Mouse (Mus musculus) midbrain, embryonic 15.5 days (tissue): ENCODE data around the gene Nek8. TPM values are rescaled to one million over a fixed set of nuclear protein-coding genes. Genes with fewer than 3 reads are reported as not detected.
A peak's percentile ranks its signal among the peaks of the same experiment; 100 is the strongest.

Source experiments
- ATAC-seq: fragments of 200-750 bp; cut with Nextera tagmentation; replicated peaks from 2 replicates; pipeline ENCODE4 v1.8.0; 2017; ENCODE audit warnings: moderate TSS enrichment
- H3K27ac ChIP-seq: fragments of 300-500 bp; sonication (generic); 2 replicates; pipeline ENCODE4 v1.5.1; 2015; ENCODE audit warnings: mild to moderate bottlenecking, inconsistent platforms
- H3K27me3 ChIP-seq: fragments of 300-500 bp; sonication (generic); replicated peaks from 2 replicates; pipeline ENCODE4 v1.6.1; 2015; ENCODE audit warnings: inconsistent platforms
- H3K36me3 ChIP-seq: fragments of 300-500 bp; sonication (generic); replicated peaks from 2 replicates; pipeline ENCODE4 v1.6.1; 2015; ENCODE audit warnings: inconsistent platforms
- H3K4me1 ChIP-seq: fragments of 300-500 bp; sonication (generic); 2 replicates; pipeline ENCODE4 v1.6.1; 2015; ENCODE audit warnings: inconsistent platforms
- H3K4me2 ChIP-seq: fragments of 300-500 bp; sonication (generic); 2 replicates; pipeline ENCODE4 v1.6.1; 2015; ENCODE audit warnings: inconsistent platforms, mild to moderate bottlenecking, moderate library complexity
- H3K4me3 ChIP-seq: fragments of 300-500 bp; sonication (generic); 2 replicates; pipeline ENCODE4 v1.5.1; 2015; ENCODE audit warnings: mild to moderate bottlenecking, inconsistent platforms
- H3K9ac ChIP-seq: fragments of 300-500 bp; sonication (generic); 2 replicates; pipeline ENCODE4 v1.6.1; 2015; ENCODE audit warnings: mild to moderate bottlenecking, inconsistent platforms
- H3K9me3 ChIP-seq: fragments of 300-500 bp; sonication (generic); 2 replicates; pipeline ENCODE4 v1.6.1; 2016; ENCODE audit warnings: inconsistent platforms
- WGBS: fragments of 180-500 bp; shearing (Covaris S2); methylation state at CpG from one replicate; pipeline ENCODE4 v1.1.7; 2015; ENCODE audit warnings: mixed read lengths; 5-methylcytosine and 5-hydroxymethylcytosine counted together
- polyA plus RNA-seq: library from polyadenylated mRNA; unstranded; fragments of >200 nt; fragmentation: Nextera tagmentation; extraction: Ambion mirVana; gene quantifications from 2 replicates; pipeline ENCODE4 v1.2.1, GENCODE M21; 2015

The Nek8 gene
- polyA plus RNA-seq, 1 experiment from 2014 or later, result 6.5 TPM

- no peak for ATAC-seq
- Histone ChIP-seq H3K9me3 (no peaks in the 10 kb centered on the region), H3K4me1 (peaks cover 40% of the 10 kb centered on the region), H3K9ac (0 out of 2 replicates have a peak overlapping the region, but pooled peaks have one; percentile 95), H3K4me3 (peak overlapping the region; percentile 69), H3K27ac (peak overlapping the region; percentile 92), H3K36me3 (peaks cover 24% of the 10 kb centered on the region), H3K4me2 (peak overlapping the region; percentile 72), H3K27me3 (no peaks in the 10 kb centered on the region)
- 32% methylated on average over 6 of the region's 6 CpGs for WGBS
Observed at GRCm38 (mm10) chr11:78162504-78162903, 14.0 kb downstream of the Nek8 start.

- Histone ChIP-seq H3K36me3 (peaks cover 24% of the 10 kb centered on the region), H3K9ac (no peak overlapping the region), H3K27ac (peak overlapping the region; percentile 92), H3K27me3 (no peaks in the 10 kb centered on the region), H3K4me3 (0 out of 2 replicates have a peak overlapping the region, but pooled peaks have one; percentile 69), H3K4me2 (peak overlapping the region; percentile 72; the same call in 1 of the 2 replicates), H3K9me3 (no peaks in the 10 kb centered on the region), H3K4me1 (peaks cover 40% of the 10 kb centered on the region)
- 68% methylated on average over 4 of the region's 4 CpGs for WGBS
- no peak for ATAC-seq
Observed at GRCm38 (mm10) chr11:78161968-78162367, 14.5 kb downstream of the Nek8 start.

GRCm38 (mm10) chr11:78161169-78161568 is 15.3 kb downstream of the Nek8 start:
- WGBS, result 87% methylated on average over 14 of the region's 14 CpGs
- Histone ChIP-seq H3K36me3 (peaks cover 27% of the 10 kb centered on the region), H3K4me2 (no peak overlapping the region), H3K9me3 (no peaks in the 10 kb centered on the region), H3K9ac (no peak overlapping the region), H3K27ac (no peak overlapping the region), H3K4me1 (peaks cover 38% of the 10 kb centered on the region), H3K27me3 (no peaks in the 10 kb centered on the region), H3K4me3 (no peak overlapping the region)
- ATAC-seq, result no peak

GRCm38 (mm10) chr11:78160675-78161074 is 15.8 kb downstream of the Nek8 start:
- WGBS, result 87% methylated on average over 3 of the region's 3 CpGs
- H3K4me2 ChIP-seq, result no peak overlapping the region
- no peak overlapping the region for H3K4me3 ChIP-seq
- H3K36me3 ChIP-seq, result peaks cover 29% of the 10 kb centered on the region
- no peak overlapping the region for H3K9ac ChIP-seq
- H3K27ac ChIP-seq, result peak overlapping the region; percentile 23; the same call in 1 of the 2 replicates
- H3K9me3 ChIP-seq, result no peaks in the 10 kb centered on the region
- H3K27me3 ChIP-seq, result no peaks in the 10 kb centered on the region
- no peak for ATAC-seq
- peaks cover 33% of the 10 kb centered on the region for H3K4me1 ChIP-seq

- 88% methylated on average over 18 of the region's 18 CpGs for WGBS
- H3K27ac ChIP-seq, result no peak overlapping the region; the same call in 1 of the 2 replicates
Observed at GRCm38 (mm10) chr11:78160171-78160570, 16.3 kb downstream of the Nek8 start.

GRCm38 (mm10) chr11:78159557-78159956 is 16.9 kb downstream of the Nek8 start:
- Histone ChIP-seq H3K36me3 (peaks cover 36% of the 10 kb centered on the region), H3K27ac (no peak overlapping the region), H3K4me1 (peaks cover 32% of the 10 kb centered on the region), H3K27me3 (no peaks in the 10 kb centered on the region), H3K4me2 (no peak overlapping the region), H3K4me3 (no peak overlapping the region), H3K9me3 (no peaks in the 10 kb centered on the region), H3K9ac (no peak overlapping the region)
- 0 out of 2 replicates have a peak, but pooled peaks have one; percentile 5 for ATAC-seq
- 84% methylated on average over 7 of the region's 7 CpGs for WGBS

More at GRCm38 (mm10) chr11:78160171-78160570, 16.3 kb downstream of the Nek8 start:
- Histone ChIP-seq H3K9me3 (no peaks in the 10 kb centered on the region), H3K27me3 (no peaks in the 10 kb centered on the region), H3K4me3 (no peak overlapping the region), H3K36me3 (peaks cover 30% of the 10 kb centered on the region), H3K4me1 (peaks cover 32% of the 10 kb centered on the region), H3K4me2 (no peak overlapping the region), H3K9ac (no peak overlapping the region)
- ATAC-seq, result no peak

- Histone ChIP-seq H3K27me3 (no peaks in the 10 kb centered on the region), H3K4me3 (no peak overlapping the region), H3K4me2 (no peak overlapping the region), H3K9ac (no peak overlapping the region), H3K9me3 (no peaks in the 10 kb centered on the region), H3K4me1 (peaks cover 32% of the 10 kb centered on the region), H3K36me3 (peaks cover 39% of the 10 kb centered on the region), H3K27ac (no peak overlapping the region)
- 38% methylated on average over 2 of the region's 2 CpGs for WGBS
- ATAC-seq, result peak; percentile 38
Observed at GRCm38 (mm10) chr11:78159096-78159495, 17.4 kb downstream of the Nek8 start.

- H3K4me3 ChIP-seq, result no peak overlapping the region
- no peak for ATAC-seq
- no peaks in the 10 kb centered on the region for H3K9me3 ChIP-seq
- no peaks in the 10 kb centered on the region for H3K27me3 ChIP-seq
- no peak overlapping the region for H3K9ac ChIP-seq
- H3K4me2 ChIP-seq, result no peak overlapping the region
- H3K27ac ChIP-seq, result no peak overlapping the region
- H3K36me3 ChIP-seq, result peaks cover 39% of the 10 kb centered on the region
- H3K4me1 ChIP-seq, result peaks cover 24% of the 10 kb centered on the region
- 68% methylated on average over 6 of the region's 6 CpGs for WGBS
Observed at GRCm38 (mm10) chr11:78156156-78156699, 20.2 kb downstream of the Nek8 start.

- Histone ChIP-seq H3K4me2 (no peak overlapping the region), H3K4me3 (no peak overlapping the region), H3K4me1 (peaks cover 24% of the 10 kb centered on the region), H3K27me3 (no peaks in the 10 kb centered on the region), H3K9ac (no peak overlapping the region), H3K9me3 (no peaks in the 10 kb centered on the region), H3K36me3 (peaks cover 33% of the 10 kb centered on the region), H3K27ac (no peak overlapping the region)
- ATAC-seq, result no peak
- WGBS, result 74% methylated on average over 5 of the region's 5 CpGs
Observed at GRCm38 (mm10) chr11:78155674-78156073, 20.8 kb downstream of the Nek8 start.

GRCm38 (mm10) chr11:78153778-78154177 is 22.7 kb downstream of the Nek8 start:
- ATAC-seq, result 0 out of 2 replicates have a peak, but pooled peaks have one; percentile 24
- Histone ChIP-seq H3K27ac (peak overlapping the region; percentile 71), H3K27me3 (no peaks in the 10 kb centered on the region), H3K9me3 (no peaks in the 10 kb centered on the region), H3K4me1 (peaks cover 22% of the 10 kb centered on the region), H3K4me3 (no peak overlapping the region), H3K36me3 (peaks cover 32% of the 10 kb centered on the region), H3K4me2 (no peak overlapping the region), H3K9ac (no peak overlapping the region)
- 73% methylated on average over 13 of the region's 13 CpGs for WGBS

- Histone ChIP-seq H3K4me3 (no peak overlapping the region), H3K27ac (peak overlapping the region; percentile 71), H3K9ac (no peak overlapping the region), H3K36me3 (peaks cover 23% of the 10 kb centered on the region), H3K4me1 (peaks cover 17% of the 10 kb centered on the region), H3K4me2 (no peak overlapping the region), H3K9me3 (no peaks in the 10 kb centered on the region), H3K27me3 (no peaks in the 10 kb centered on the region)
- peak; percentile 82 for ATAC-seq
- WGBS, result 56% methylated on average over 9 of the region's 9 CpGs
Observed at GRCm38 (mm10) chr11:78152299-78153231, 23.9 kb downstream of the Nek8 start.

- Histone ChIP-seq H3K4me1 (peaks cover 17% of the 10 kb centered on the region), H3K27ac (0 out of 2 replicates have a peak overlapping the region, but pooled peaks have one; percentile 10), H3K4me2 (no peak overlapping the region), H3K4me3 (no peak overlapping the region), H3K27me3 (no peaks in the 10 kb centered on the region), H3K9me3 (no peaks in the 10 kb centered on the region), H3K36me3 (peaks cover 20% of the 10 kb centered on the region), H3K9ac (no peak overlapping the region)
- WGBS, result 31% methylated on average over 1 of the region's 1 CpGs
- ATAC-seq, result no peak
Observed at GRCm38 (mm10) chr11:78151161-78151560, 25.3 kb downstream of the Nek8 start.
